Mouse (Mus musculus) kidney, postnatal 4 days (tissue): ENCODE measurements around the gene Brdt.
A peak's percentile ranks its signal among the peaks of the same experiment; 100 is the strongest.
"Not testable (repeated sequence)": the region's sequence is repeated elsewhere in the genome, so short reads cannot be mapped to it uniquely, and the experiment has no call there.

Experiments used
- DNase-seq, 2 experiments: peaks; one replicate each; pipeline ENCODE4 v3.0.0; 2021; ENCODE audit warnings: mixed read lengths in 2 of 2

The Brdt gene

GRCm38 (mm10) chr5:107342891-107343290 is 11.9 kb downstream of the Brdt start:
- DNase-seq: no peak

- DNase-seq: peak in 1 of 2 experiments; percentile 18
Observed at GRCm38 (mm10) chr5:107346214-107346613, 15.3 kb downstream of the Brdt start.

- DNase-seq: no peak
Observed at GRCm38 (mm10) chr5:107352566-107352965, 21.6 kb downstream of the Brdt start.

DNA sequence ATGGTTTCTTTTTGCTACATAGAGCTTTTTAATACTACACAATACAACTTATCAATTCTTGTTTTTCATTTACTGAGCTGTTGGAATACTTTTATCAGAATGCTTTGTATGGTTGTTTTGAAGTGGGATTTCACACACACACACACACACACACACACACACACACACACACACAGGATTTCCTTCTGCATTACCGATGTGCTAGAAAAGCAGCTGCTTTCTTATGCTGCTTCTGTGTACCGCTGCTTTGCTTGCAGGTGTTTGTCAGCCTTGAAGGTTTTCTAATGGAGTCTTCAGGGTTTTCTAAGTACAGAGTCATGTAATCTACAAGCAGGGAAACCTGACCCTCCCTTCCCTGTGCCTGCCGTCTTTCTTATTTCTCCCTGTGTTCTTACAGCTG is 23.0 kb downstream of the Brdt start:
- DNase-seq: no peak

GRCm38 (mm10) chr5:107355801-107356200 is 24.8 kb downstream of the Brdt start:
- no peak for DNase-seq

DNA sequence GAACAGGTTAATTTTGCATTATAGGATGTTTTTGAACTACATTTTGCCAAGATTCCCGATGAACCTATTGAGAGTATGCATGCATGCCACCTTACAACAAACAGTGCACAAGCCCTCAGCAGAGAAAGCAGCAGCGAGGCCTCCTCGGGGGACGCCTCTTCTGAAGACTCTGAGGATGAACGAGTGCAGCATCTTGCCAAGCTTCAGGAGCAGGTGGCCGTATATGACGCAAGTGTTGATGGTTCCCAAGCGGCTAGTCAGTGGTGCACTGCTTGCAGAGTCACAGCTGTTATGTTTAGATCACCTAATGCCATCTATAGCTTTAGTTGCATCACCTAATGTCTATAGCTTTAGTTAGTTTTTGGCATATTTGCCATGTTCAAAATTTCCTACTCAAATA is 26.8 kb downstream of the Brdt start:
- DNase-seq: no peak

DNA sequence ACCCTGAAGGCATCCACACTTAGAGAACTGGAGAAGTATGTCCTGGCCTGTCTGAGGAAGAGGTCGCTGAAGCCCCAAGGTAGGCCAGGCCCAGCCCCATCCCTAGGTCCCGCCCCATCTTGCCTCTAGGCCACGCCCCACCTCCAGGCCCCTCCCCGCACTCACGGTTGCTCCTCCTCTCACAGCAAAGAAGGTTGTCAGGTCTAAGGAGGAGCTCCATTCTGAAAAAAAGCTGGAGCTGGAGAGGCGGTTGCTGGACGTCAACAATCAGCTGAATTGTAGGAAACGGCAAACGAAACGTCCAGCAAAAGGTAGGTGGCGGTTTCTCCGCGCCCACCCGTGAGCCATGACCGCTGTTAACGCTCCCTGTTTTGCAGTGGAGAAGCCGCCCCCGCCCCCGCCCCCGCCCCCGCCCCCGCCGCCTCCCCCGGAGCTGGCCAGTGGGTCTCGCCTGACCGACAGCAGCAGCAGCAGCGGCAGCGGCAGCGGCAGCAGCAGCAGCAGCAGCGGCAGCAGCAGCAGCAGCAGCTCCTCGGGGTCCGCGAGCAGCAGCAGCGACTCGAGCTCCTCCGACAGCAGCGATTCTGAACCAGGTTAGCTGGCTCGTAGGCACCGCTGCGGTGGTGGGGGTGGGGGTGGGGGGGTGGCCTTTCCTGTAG is 28.6 kb downstream of the Brdt start:
- peak; percentile 95 to 96 for DNase-seq

- no peak for DNase-seq
Observed at GRCm38 (mm10) chr5:107360054-107360730, 29.2 kb downstream of the Brdt start.

DNA sequence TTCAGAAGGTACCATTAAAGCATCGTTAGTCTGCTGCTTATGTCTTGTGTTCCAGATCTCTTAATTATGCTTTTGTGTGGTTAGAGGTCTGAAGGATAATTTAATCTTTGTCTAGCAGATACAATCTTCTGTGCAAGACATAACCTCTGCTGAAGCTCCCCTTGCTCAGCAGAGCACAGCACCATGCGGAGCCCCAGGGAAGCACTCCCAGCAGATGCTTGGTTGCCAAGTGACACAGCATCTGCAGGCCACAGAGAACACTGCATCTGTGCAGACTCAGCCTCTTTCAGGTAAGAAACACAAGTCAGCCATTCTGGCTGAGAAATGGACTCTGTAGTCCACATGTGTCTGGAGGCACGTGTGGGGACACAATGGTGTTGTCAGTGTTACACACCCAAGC is 39.1 kb downstream of the Brdt start:
- DNase-seq: no peak

DNA sequence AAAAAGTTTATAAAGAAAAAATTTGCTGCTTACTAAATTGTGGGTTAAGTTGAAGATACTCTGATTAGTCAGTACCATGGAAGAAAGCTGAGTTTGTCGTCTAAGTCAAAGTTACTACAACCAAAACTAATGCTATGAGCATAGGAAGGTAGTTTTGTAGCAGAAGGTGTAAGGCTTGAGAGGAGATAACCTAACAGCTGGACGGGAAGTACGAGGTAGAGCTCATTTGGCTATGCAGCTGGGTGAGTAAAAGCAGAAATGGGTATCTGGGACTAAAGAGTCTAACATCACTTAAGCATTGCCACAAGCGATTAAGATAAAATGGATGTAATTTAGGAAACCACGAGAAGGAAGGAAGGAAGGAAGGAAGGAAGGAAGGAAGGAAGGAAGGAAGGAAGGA is 40.4 kb downstream of the Brdt start:
- DNase-seq: no peak

GRCm38 (mm10) chr5:107373256-107373655 is 42.3 kb downstream of the Brdt start:
- DNase-seq: no peak

- not testable (repeated sequence) for DNase-seq
Observed at GRCm38 (mm10) chr5:107386448-107386847, 55.5 kb downstream of the Brdt start.

DNA sequence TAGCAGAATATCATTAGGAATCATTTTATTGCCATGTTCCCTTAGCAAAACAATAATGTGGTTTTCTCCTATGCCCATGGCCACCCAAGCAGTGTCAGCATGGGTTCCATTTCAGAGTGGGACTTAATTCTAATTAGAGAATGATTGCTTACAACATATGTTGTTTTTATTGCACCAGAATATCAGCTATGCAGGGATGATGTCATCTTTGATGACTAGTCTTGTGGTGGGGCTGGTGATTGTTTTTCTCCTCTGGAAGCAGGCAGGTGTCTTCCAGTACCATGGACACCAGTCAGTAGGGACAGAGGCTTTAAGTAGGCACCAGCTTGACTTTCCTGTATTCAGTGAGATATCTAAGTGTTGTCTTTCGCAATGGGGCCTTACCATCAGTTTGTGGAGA is 56.8 kb downstream of the Brdt start:
- DNase-seq: no peak

- no peak for DNase-seq
Observed at GRCm38 (mm10) chr5:107389373-107389772, 58.4 kb downstream of the Brdt start.

GRCm38 (mm10) chr5:107394437-107394836 is 63.5 kb downstream of the Brdt start:
- DNase-seq: no peak

DNA sequence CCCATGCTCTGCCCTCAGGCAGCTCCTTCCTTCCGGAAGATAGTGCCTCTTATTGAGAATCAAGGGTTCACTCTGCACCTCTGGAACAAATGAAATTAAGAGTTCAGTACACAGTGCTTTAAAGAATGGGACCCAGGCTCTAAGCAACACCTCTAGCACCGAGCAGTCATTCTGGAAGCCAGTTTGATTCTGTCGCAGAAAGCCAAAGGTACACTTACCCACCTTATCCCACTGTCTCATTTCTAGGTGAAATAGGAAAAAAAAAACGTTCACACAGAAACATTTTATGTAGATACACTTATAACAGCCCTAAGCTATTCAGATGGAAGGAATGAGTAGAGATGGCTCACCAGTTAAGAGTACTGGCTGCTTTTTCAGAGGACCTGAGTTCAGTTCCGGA is 71.5 kb downstream of the Brdt start, which contains the start of gene Ephx4:
TSS of gene Ephx4 (plus strand) at position 301 of the 400 bp plus-strand sequence.
- no peak for DNase-seq

DNA sequence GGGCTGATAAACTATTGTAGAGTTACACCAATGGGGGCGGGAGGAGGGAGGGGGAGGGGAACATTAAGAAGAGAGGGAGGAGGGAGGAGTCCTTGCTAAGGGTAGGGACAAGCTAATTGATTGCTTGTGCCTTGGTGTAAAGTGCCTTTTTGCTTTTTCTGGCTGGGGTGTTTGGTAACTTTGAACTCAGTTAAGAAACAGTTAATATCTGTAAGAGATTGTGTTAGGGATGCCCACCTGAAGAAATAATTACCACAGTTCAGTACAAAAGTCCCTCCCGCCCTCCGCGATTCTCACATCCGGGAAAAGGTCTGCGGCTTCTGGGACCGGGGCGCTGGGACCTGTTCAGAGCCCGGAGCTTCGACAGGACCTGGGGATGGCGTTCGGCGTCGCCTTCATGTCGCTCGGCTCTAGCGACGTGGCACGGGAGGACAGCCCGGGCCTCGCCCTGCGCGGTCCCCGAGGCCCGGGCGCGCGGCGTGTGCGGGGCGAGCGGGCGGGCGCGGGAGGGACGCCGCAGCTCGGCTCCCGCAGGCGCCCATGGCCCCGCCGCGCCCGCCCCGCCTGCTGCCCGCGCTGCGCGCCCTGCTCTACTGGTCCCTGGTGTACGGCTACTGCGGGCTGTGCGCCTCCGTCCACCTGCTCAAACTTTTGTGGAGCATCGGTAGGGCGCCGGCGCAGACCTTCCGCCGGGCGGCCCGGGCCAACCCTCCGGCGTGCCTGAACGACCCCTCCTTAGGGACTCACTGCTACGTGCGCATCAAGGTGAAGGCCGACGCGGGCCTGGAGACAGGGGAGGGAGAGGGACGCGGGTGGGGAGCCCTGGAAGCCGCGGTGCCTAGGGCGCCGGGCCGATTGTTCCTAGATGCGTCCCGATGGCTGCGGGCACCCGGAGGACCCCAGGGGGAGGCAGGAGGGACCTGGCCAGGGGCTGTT is 72.3 kb downstream of the Brdt start:
- DNase-seq: peak; percentile 38 to 59

GRCm38 (mm10) chr5:107403947-107404684 is 73.2 kb downstream of the Brdt start:
- DNase-seq: no peak

DNA sequence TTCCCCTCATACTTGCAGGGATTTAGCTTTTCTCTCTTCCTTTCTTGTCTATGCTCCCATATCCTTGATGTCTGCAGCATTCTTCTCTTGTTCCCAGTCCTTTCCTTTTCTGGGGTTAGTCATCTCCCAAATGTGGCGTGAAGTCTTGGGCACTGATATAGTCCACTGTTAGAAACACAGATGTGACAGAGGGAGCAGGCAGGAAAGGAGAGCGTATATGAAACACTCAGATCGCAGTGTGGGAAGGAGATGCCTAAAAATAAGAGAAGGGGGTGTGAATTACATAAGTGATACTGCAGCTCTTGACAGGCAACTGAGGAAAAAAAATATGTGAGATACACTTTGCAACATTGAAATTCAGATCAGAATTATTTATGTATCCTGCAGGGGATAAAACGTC is 74.4 kb downstream of the Brdt start:
- no peak for DNase-seq

- no peak for DNase-seq
Observed at GRCm38 (mm10) chr5:107410305-107410704, 79.3 kb downstream of the Brdt start.

DNA sequence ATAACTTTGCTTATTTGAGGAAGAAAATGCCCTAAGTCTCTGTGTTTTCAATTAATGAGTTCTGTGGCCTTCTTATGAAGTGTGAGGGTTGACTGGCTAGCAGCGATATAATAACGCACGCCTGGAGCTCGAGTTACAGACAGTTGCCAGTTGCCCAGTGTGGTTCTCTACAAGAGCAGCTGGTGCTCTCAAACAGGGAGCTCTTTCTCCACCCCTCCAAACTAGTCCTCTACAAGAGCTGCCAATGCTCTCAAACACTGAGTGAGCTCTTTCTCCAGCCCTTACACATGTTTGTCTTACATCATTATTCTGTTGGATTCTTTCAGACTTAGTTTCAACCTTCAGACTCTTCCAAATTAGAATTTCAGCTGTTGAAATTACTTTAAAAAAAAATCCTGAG is 80.4 kb downstream of the Brdt start:
- no peak for DNase-seq

DNA sequence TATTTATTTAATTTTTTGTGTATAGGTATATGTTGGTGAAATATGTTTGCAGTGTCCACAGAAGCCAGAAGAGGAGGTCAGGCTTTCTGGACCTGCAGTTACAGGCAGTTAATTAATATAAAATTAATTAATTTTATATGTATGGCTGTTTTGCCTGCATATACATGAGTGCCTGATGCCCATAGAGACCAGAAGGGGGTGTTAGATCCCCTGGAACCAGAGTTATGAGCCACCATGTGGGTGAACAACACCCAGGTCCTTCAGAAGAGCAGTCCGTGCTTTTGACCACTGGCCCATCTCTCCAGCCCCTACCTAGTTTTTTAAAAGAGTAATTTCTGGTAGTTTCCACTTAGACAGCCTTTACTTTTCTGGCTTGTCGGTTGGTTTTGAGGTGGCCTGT is 81.3 kb downstream of the Brdt start:
- no peak for DNase-seq

DNA sequence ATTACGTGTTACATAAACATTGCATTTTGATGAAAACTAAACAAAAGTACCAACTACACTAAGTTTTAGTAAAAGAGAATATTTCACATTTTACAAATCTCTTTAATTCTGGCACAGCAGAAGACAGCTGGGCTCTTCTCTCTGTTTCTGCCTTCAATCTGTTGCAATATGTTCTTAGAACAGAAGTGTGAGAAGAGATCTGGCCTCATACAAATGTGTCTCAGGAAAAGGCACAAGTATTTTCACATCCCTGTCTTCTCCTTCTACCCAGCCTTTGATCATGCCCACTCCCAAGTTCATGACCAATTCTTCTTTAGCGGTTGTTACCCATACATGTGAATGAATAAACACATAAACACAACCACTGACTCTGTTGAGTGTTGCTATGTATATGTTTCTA is 84.1 kb downstream of the Brdt start:
- no peak for DNase-seq
